Mouse (Mus musculus) liver, embryonic 11.5 days (tissue): ENCODE measurements around the gene Mtmr6. TPM values are rescaled to one million over a fixed set of nuclear protein-coding genes. Genes with fewer than 3 reads are reported as not detected.

Experiments
- ATAC-seq: fragments of 200-750 bp; cut with Nextera tagmentation; replicated peaks from 2 replicates; pipeline ENCODE4 v1.8.0; 2017; ENCODE audit warnings: moderate number of reproducible peaks, mild to moderate bottlenecking, moderate TSS enrichment, moderate library complexity; ENCODE audit not compliant: low FRiP score
- DNase-seq: peaks from one replicate; pipeline ENCODE4 v3.0.0-alpha.2; 2017; ENCODE audit warnings: low spot score
- H3K27ac ChIP-seq: fragments of 300-500 bp; sonication (generic); 2 replicates; pipeline ENCODE4 v1.5.1; 2014; ENCODE audit warnings: mild to moderate bottlenecking, low read depth, low read length, control low read depth
- H3K27me3 ChIP-seq: fragments of 300-500 bp; sonication (generic); replicated peaks from 2 replicates; pipeline ENCODE4 v1.6.1; 2014; ENCODE audit warnings: low read length, mixed read lengths; ENCODE audit not compliant: control insufficient read depth, insufficient read depth
- H3K36me3 ChIP-seq: fragments of 300-500 bp; sonication (generic); 2 replicates; pipeline ENCODE4 v1.6.1; 2014; ENCODE audit warnings: mild to moderate bottlenecking, low read length, moderate library complexity, mixed read lengths; ENCODE audit not compliant: control insufficient read depth, insufficient read depth
- H3K4me1 ChIP-seq: fragments of 300-500 bp; sonication (generic); replicated peaks from 2 replicates; pipeline ENCODE4 v1.6.1; 2014; ENCODE audit warnings: low read length, mixed read lengths; ENCODE audit not compliant: control insufficient read depth, insufficient read depth
- H3K4me2 ChIP-seq: fragments of 300-500 bp; sonication (generic); 2 replicates; pipeline ENCODE4 v1.6.1; 2014; ENCODE audit warnings: mild to moderate bottlenecking, control low read depth, moderate library complexity
- H3K4me3 ChIP-seq: fragments of 300-500 bp; sonication (generic); 2 replicates; pipeline ENCODE4 v1.5.1; 2014; ENCODE audit warnings: low read depth, low read length, control low read depth
- H3K9ac ChIP-seq: fragments of 300-500 bp; sonication (generic); 2 replicates; pipeline ENCODE4 v1.6.1; 2014; ENCODE audit warnings: low read depth, low read length, control low read depth
- H3K9me3 ChIP-seq: fragments of 300-500 bp; sonication (generic); 2 replicates; pipeline ENCODE4 v1.6.1; 2016; ENCODE audit warnings: low read length, inconsistent platforms, mixed read lengths; ENCODE audit not compliant: control insufficient read depth
- WGBS: fragments of 180-500 bp; shearing (Covaris S2); extraction: QIAGEN DNeasy Blood & Tissue Kit; methylation state at CpG from one replicate; pipeline ENCODE4 v1.1.7; 2014; 5-methylcytosine and 5-hydroxymethylcytosine counted together
- polyA plus RNA-seq: library from polyadenylated mRNA; unstranded; fragments of >200 nt; fragmentation: Nextera tagmentation; extraction: Ambion mirVana; gene quantifications from 2 replicates; pipeline ENCODE4 v1.2.1, GENCODE M21; 2014

The Mtmr6 gene
- 24.5 and 25.0 TPM in 2 replicates for polyA plus RNA-seq

DNA sequence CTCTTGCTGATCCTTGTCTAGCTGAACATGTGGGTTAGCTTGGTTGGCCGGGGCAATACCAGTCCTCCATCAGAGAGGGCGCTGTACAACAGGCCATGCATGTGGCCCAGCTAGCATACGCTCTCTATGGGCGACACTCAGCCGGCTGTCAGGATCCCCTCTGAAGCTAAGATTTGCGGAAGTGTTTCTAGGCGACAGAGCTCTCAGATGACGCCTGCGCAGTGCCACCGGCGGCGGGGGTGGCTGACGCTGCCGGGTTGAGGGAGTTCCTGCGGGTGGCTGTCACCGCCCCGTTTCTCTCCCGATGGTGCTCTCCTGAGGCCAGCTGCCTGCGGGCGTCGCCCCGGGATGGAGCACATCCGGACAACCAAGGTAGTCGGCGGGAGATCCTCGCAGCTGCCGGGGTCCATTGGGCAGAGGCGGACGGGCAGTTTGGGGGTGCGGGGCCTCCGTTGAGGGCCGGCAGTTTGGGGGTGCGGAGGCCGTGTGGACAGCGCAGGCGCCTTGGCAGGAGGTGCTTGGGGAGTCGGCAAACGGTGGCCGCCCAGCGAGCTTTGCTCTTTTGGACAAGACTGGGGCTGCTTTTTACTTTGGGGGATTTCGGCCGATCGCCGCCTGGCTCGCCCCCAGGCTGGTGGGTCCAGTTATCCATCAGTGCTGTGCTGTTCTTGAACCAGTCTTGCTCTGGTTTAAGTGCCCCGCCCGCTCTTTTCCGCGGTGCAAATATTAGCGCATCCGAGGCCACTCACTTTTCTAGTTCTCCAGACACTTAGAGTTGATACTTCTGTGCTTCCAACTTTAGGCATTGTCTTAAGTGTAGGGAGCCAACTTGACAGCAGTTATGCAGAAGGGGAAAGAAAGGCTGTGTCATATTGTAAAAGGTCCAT is at the start of gene Mtmr6:
Gene Mtmr6, plus strand, starts transcription at position 239 of the 887 bp plus-strand sequence.
- ATAC-seq, result peak; percentile 98
- H3K27ac ChIP-seq, result peak within 1 kb of the TSS; percentile 47
- no peaks in the 10 kb centered on the region for H3K9me3 ChIP-seq
- H3K4me1 ChIP-seq, result 0 out of 2 replicates have a peak, but pooled peaks cover 5% of the 10 kb centered on the region
- peak within 1 kb of the TSS; percentile 88 for H3K4me2 ChIP-seq
- H3K36me3 ChIP-seq, result no peaks in the 10 kb centered on the region
- H3K9ac ChIP-seq, result peak within 1 kb of the TSS; percentile 80
- H3K4me3 ChIP-seq, result peak within 1 kb of the TSS; percentile 84
- WGBS, result under 1% methylated on average over 51 of the region's 51 CpGs
- DNase-seq, result peak; percentile 94
- H3K27me3 ChIP-seq, result no peaks in the 10 kb centered on the region

DNA sequence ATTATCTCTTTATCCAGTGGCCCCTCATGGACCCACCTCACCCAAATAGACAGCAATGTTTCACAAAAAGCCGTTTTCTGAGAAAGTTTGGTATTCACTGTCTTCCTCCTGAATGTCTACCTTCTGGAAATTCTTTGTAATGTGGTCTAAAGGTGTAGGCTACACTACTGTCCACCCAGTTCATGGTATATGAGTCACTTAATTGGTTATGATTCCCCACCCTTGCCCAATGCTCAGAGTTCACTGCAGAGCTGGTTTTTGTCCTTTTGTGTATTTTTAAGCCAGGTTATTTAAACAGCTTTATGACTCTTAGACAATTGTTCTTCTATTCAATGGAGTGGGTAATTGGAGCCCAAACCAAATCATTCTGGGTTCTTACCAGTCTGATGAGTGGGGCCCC is 48.9 kb upstream of the Mtmr6 start:
- H3K9me3 ChIP-seq, result no peaks in the 10 kb centered on the region
- H3K36me3 ChIP-seq, result peaks cover 5% of the 10 kb centered on the region
- H3K4me1 ChIP-seq, result no peaks in the 10 kb centered on the region
- DNase-seq, result no peak
- ATAC-seq, result no peak
- WGBS, result 84% methylated on average over 1 of the region's 1 CpGs
- no peak overlapping the region for H3K27ac ChIP-seq
- no peak overlapping the region for H3K4me2 ChIP-seq
- no peak overlapping the region for H3K4me3 ChIP-seq
- no peaks in the 10 kb centered on the region for H3K27me3 ChIP-seq
- H3K9ac ChIP-seq, result no peak overlapping the region

DNA sequence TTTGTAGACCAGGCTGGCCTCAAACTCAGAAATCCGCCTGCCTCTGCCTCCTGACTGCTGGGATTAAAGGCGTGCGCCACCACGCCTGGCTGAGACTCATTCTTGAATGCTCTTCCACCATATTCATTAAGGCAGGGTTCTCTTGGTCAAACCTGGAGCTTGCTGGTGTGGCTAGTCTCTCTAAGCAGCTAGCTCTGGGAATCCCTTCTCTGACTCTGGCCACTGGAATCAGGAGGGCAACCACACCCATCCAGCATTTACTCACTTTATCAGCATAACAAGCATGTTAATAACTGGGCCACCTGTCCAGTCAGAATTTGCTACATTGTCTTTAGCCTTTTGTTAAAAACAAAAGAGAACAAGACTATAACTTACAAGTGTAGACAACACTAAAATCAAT is 47.4 kb upstream of the Mtmr6 start:
- no peak overlapping the region for H3K27ac ChIP-seq
- H3K9ac ChIP-seq, result no peak overlapping the region
- no peaks in the 10 kb centered on the region for H3K4me1 ChIP-seq
- H3K27me3 ChIP-seq, result no peaks in the 10 kb centered on the region
- no peaks in the 10 kb centered on the region for H3K9me3 ChIP-seq
- no peak overlapping the region for H3K4me3 ChIP-seq
- WGBS, result 96% methylated on average over 4 of the region's 4 CpGs
- DNase-seq (no peak), ATAC-seq (no peak)
- no peak overlapping the region for H3K4me2 ChIP-seq
- H3K36me3 ChIP-seq, result peaks cover 5% of the 10 kb centered on the region

DNA sequence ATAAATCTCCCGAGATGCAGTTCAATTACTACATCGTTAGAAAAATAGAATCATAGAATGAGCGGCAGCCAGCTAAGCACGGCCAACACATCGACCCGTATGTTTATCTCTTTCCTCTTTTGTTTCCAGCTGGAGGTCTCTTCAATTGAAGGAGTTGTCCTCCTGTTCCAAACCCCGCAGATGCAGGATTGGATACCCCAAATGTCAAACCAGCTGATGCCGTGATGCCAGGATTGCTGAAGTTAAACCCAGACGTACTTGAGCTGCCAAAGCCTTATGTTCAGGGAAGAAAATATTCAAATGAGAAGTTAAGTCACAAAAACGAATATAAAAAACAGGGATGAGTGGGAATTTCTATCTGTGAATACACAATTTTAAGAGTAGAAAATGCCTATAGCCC is 45.1 kb upstream of the Mtmr6 start:
- ATAC-seq (no peak), DNase-seq (no peak)
- H3K9me3 ChIP-seq, result no peaks in the 10 kb centered on the region
- no peak overlapping the region for H3K4me3 ChIP-seq
- H3K4me2 ChIP-seq, result no peak overlapping the region
- H3K27me3 ChIP-seq, result no peaks in the 10 kb centered on the region
- 88% methylated on average over 10 of the region's 10 CpGs for WGBS
- no peak overlapping the region for H3K27ac ChIP-seq
- peaks cover 5% of the 10 kb centered on the region for H3K36me3 ChIP-seq
- no peak overlapping the region for H3K9ac ChIP-seq
- no peaks in the 10 kb centered on the region for H3K4me1 ChIP-seq

DNA sequence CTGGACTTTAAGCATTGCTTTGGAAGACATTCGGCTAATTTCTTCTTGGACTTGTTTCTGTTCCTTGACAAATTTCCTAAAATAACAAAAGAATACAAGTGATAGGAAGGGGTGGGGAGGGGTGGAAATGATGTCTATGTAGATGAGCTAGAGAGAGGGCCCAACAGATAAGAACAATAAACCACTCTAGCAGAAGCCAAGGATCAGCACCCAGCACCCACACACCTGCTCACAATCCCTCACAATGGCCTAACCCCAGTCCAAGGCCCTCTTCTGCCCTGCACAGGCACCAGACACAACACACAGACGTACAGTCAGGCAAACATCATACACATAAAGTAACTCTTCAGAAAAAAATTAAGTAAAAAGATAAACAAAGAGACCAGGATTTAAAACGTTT is 26.5 kb upstream of the Mtmr6 start:
- Histone ChIP-seq H3K27ac (no peak overlapping the region), H3K36me3 (peaks cover 29% of the 10 kb centered on the region), H3K27me3 (no peaks in the 10 kb centered on the region), H3K9ac (no peak overlapping the region), H3K4me2 (no peak overlapping the region), H3K4me1 (no peaks in the 10 kb centered on the region), H3K9me3 (no peaks in the 10 kb centered on the region), H3K4me3 (no peak overlapping the region)
- ATAC-seq, result no peak
- DNase-seq, result no peak
- 79% methylated on average over 3 of the region's 3 CpGs for WGBS

DNA sequence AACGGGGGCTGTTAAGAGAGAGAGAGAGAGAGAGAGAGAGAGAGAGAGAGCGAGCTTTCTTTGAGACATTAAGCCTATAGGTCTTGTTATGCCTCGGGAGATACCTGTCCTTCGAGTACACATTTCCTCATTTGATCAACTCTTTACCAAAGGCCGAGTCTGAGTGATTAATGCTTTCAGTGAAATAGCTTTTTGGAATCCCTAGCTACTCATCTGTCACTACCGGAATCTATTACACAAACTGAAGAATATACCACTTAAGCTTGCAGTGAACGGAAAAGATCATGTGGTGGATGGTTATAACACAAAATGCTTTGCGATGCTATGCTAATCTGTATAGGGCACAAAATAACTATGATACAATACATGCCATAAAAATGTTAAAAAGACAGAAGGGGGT is 14.7 kb upstream of the Mtmr6 start:
- Histone ChIP-seq H3K27me3 (no peaks in the 10 kb centered on the region), H3K9me3 (no peaks in the 10 kb centered on the region), H3K4me1 (peaks cover 10% of the 10 kb centered on the region), H3K9ac (peak overlapping the region; percentile 94), H3K36me3 (no peaks in the 10 kb centered on the region), H3K27ac (no peak overlapping the region), H3K4me2 (peak overlapping the region; percentile 87), H3K4me3 (peak overlapping the region; percentile 93)
- 9% methylated on average over 8 of the region's 8 CpGs for WGBS
- ATAC-seq, result no peak
- no peak for DNase-seq

DNA sequence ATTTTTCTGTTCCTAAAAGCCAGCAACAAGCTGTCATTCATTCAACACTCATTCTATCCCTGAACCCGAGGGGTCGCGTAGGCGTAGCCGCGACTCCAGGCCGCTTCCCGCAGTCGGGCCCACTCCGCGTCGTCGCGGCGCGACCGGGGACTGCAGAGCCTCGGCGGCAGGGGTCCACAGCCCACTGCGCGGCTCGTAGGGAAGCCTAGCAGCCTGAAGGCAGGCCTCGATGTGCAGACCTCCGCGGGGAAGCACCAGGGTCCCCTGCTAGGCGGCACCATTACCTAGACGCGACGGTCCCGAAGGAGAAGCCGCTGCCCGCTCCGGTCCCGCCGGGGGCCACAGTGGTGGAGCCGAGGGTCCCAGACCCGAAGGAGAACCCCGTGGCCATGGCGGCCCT is 14.1 kb upstream of the Mtmr6 start:
- Histone ChIP-seq H3K9ac (peak overlapping the region; percentile 94), H3K4me2 (peak overlapping the region; percentile 87), H3K27ac (peak overlapping the region; percentile 68), H3K36me3 (no peaks in the 10 kb centered on the region), H3K4me1 (peaks cover 10% of the 10 kb centered on the region), H3K27me3 (no peaks in the 10 kb centered on the region), H3K4me3 (peak overlapping the region; percentile 93), H3K9me3 (no peaks in the 10 kb centered on the region)
- ATAC-seq, result peak; percentile 60
- no peak for DNase-seq
- under 1% methylated on average over 39 of the region's 39 CpGs for WGBS

DNA sequence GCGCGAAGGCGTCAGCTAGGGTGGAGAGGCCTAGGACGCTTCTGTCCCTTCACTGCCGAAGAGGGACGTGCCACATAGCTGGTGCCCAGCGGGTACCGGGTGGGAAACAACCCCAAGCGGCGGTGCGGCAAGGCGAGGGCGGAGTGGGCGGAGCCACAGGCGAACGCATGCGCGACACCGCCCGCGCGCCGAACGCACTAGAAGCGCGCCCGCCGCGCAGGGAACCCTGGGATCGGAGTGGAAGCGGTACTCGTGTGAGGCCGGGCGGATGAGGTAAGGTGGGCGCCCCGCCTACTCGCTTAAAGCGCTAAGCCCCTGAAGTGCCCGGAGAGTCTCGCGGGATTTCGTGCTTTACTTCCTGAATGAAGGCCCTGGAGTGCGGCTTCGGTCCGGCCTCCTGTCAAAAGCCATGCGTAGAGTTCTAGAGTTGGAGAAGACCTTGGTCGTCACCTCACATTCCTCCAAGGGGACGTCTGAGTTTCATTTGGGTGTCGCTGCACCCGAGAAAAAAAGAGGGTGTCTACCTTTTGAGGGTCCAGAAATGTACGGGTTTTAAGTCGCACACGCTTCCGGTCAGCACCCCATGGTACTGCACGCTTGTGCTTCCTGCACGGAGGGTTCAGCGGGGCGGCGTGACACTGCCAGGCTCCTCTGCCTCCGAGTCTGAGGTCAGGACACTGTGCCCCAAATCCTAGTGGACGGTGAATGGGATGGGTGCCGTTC is 13.6 kb upstream of the Mtmr6 start, which contains the start of the genes Nupl1 and Gm49336:
Gene Nupl1, minus strand, starts transcription at position 151 of the 723 bp plus-strand sequence.
Gene Gm49336, minus strand, starts transcription at position 227 of the 723 bp plus-strand sequence.
- Histone ChIP-seq H3K9me3 (no peaks in the 10 kb centered on the region), H3K36me3 (no peaks in the 10 kb centered on the region), H3K9ac (peak within 1 kb of the TSS; percentile 94), H3K4me2 (peak within 1 kb of the TSS; percentile 87), H3K4me3 (peak within 1 kb of the TSS; percentile 93), H3K4me1 (peaks cover 10% of the 10 kb centered on the region), H3K27me3 (no peaks in the 10 kb centered on the region), H3K27ac (peak within 1 kb of the TSS; percentile 90)
- ATAC-seq (peak; percentile 99), DNase-seq (peak; percentile 95)
- WGBS, result under 1% methylated on average over 62 of the region's 62 CpGs
